9 mouse cellular contexts compared by ENCODE assay signal in genomic region chr8:120513638-120514461, GRCm38 (mm10).
DNase-seq lines count a peak whose midpoint lies in the region; ATAC-seq and TF ChIP-seq lines count a peak whose summit lies in the region.
"Had no signal": no experiment of that assay in that cellular context is flagged by ENCODE, and none has a peak within 500 bp of the region (broad histone marks: within the 10 kb centered on the region; RNA-seq: fewer than 3 reads in every experiment).

No protein-coding gene starts in this region.

- H3K4me3 ChIP-seq in heart, embryonic 11.5 days (ENCODE audit: low read depth, low read length), result no peak overlapping the region
- H3K4me3 ChIP-seq in hindbrain, embryonic 10.5 days, result peak overlapping the region; percentile 29
- H3K4me3 ChIP-seq in midbrain, postnatal 0 days (ENCODE audit: low read depth, low read length), result 0 out of 2 replicates have a peak overlapping the region, but pooled peaks have one; percentile 1

- no peak overlapping the region for H3K27ac ChIP-seq in heart, embryonic 11.5 days (ENCODE audit: low read depth, low read length)
- H3K27ac ChIP-seq in hindbrain, embryonic 10.5 days, result peak overlapping the region; percentile 84
- peak overlapping the region; percentile 47 for H3K27ac ChIP-seq in midbrain, postnatal 0 days (ENCODE audit: low read depth, low read length)

- intact Hi-C loops in heart, postnatal 36 days (cut with DNase I), result no loop called here

- H3K4me2 ChIP-seq in heart, embryonic 11.5 days, result peak overlapping the region; percentile 14
- peak overlapping the region; percentile 33 for H3K4me2 ChIP-seq in midbrain, postnatal 0 days (ENCODE audit: low read depth, low read length, poor library complexity, severe bottlenecking)

- no peak for DNase-seq in heart, postnatal 36 days
- DNase-seq in cerebellum, adult 9-11 months, result peak; percentile 71
- peak; percentile 58 for DNase-seq in hindbrain, embryonic 10.5 days (ENCODE audit: low spot score)
- peak; percentile 72 for DNase-seq in midbrain, postnatal 0 days (ENCODE audit: low spot score)
- DNase-seq in urinary bladder, postnatal 4 days (ENCODE audit: low spot score in 2 of 2), result no peak
- DNase-seq in adrenal gland, postnatal 25 days, result no peak
- DNase-seq in adrenal gland, adult 18-20 months (ENCODE audit: low spot score in 2 of 2), result no peak
- DNase-seq: B cell, adult 2 months had no signal

- no peaks in the 10 kb centered on the region for H3K27me3 ChIP-seq in heart, embryonic 11.5 days (ENCODE audit: control insufficient read depth, insufficient read depth, low read length)
- H3K27me3 ChIP-seq in hindbrain, embryonic 10.5 days (ENCODE audit: insufficient read depth, poor library complexity, severe bottlenecking), result peaks cover 84% of the 10 kb centered on the region
- H3K27me3 ChIP-seq in midbrain, postnatal 0 days (ENCODE audit: insufficient read depth, low read length), result no peaks in the 10 kb centered on the region

- ATAC-seq in heart, embryonic 11.5 days (replicated peaks; ENCODE audit: insufficient number of reproducible peaks, low FRiP score, low TSS enrichment), result no peak
- ATAC-seq in midbrain, postnatal 0 days (ENCODE audit: low FRiP score), result peak; percentile 29; the same call in 1 of the 2 replicates

- no peak for TF ChIP-seq CTCF in midbrain, postnatal 0 days (IDR thresholded peaks at IDR 0.05)

- H3K36me3 ChIP-seq in heart, embryonic 11.5 days (ENCODE audit: control insufficient read depth, insufficient read depth, low read length), result no peaks in the 10 kb centered on the region
- no peaks in the 10 kb centered on the region for H3K36me3 ChIP-seq in hindbrain, embryonic 10.5 days
- H3K36me3 ChIP-seq in midbrain, postnatal 0 days (ENCODE audit: insufficient read depth, low read length), result no peaks in the 10 kb centered on the region

- WGBS in heart, embryonic 11.5 days (ENCODE audit: insufficient replicate concordance), result 22% methylated on average over 26 of the region's 26 CpGs
- 5% methylated on average over 26 of the region's 26 CpGs for WGBS in hindbrain, embryonic 10.5 days
- 17% methylated on average over 26 of the region's 26 CpGs for WGBS in midbrain, postnatal 0 days

- H3K9me3 ChIP-seq in heart, embryonic 11.5 days (replicated peaks; ENCODE audit: control insufficient read depth, low read length), result no peaks in the 10 kb centered on the region
- H3K9me3 ChIP-seq in hindbrain, embryonic 10.5 days, result no peaks in the 10 kb centered on the region
- H3K9me3 ChIP-seq in midbrain, postnatal 0 days (ENCODE audit: low read length), result no peaks in the 10 kb centered on the region

- H3K4me1 ChIP-seq in heart, embryonic 11.5 days (ENCODE audit: control insufficient read depth, insufficient read depth, low read length), result peaks cover 94% of the 10 kb centered on the region
- peaks cover 100% of the 10 kb centered on the region for H3K4me1 ChIP-seq in hindbrain, embryonic 10.5 days (replicated peaks)
- H3K4me1 ChIP-seq in midbrain, postnatal 0 days (ENCODE audit: insufficient read depth, low read length), result peaks cover 48% of the 10 kb centered on the region

- no peak overlapping the region for H3K9ac ChIP-seq in heart, embryonic 11.5 days (ENCODE audit: low read depth, low read length)
- H3K9ac ChIP-seq in midbrain, postnatal 0 days (replicated peaks; ENCODE audit: low read length, poor library complexity, severe bottlenecking), result 0 out of 2 replicates have a peak overlapping the region, but pooled peaks have one; percentile 29

Comparison
In these comparisons a context has a peak if more than half of its experiments do, and no peak if none do; other contexts are left out.
1. DNase-seq: peak in cerebellum, adult 9-11 months (single experiment), hindbrain, embryonic 10.5 days (single experiment) and midbrain, postnatal 0 days (single experiment); none in heart, postnatal 36 days (0 of 2), urinary bladder, postnatal 4 days (0 of 2), adrenal gland, postnatal 25 days (single experiment) and adrenal gland, adult 18-20 months (0 of 2).